Mouse (Mus musculus) CH12.LX (cell line): ENCODE results near the gene Parp4. TPM values are rescaled to one million over a fixed set of nuclear protein-coding genes. Genes with fewer than 3 reads are reported as not detected.

ENCODE experiments used
- DNase-seq: peaks from one replicate; pipeline ENCODE4 v3.0.0-alpha.2; 2013; ENCODE audit errors: extremely low read depth
- H3K27ac ChIP-seq: 2 replicates; pipeline ENCODE4 v1.5.1; 2012; ENCODE audit warnings: low read depth, mild to moderate bottlenecking, control low read depth, moderate library complexity; ENCODE audit not compliant: insufficient read depth
- H3K27me3 ChIP-seq: replicated peaks from 2 replicates; pipeline ENCODE3; 2012; ENCODE audit warnings: inconsistent platforms
- H3K36me3 ChIP-seq, 2 experiments: replicated peaks in 1 of 2; 2 replicates each; pipeline versions ENCODE3 to v1.6.1; 2012; ENCODE audit warnings: inconsistent platforms in 1 of 2, low read length in 1 of 2, mild to moderate bottlenecking in 1 of 2, mixed read lengths in 1 of 2, moderate library complexity in 1 of 2; ENCODE audit not compliant: control insufficient read depth in 1 of 2, insufficient read depth in 1 of 2
- H3K4me1 ChIP-seq, 2 experiments: 2 replicates each; pipeline ENCODE4 v1.6.1; 2012; ENCODE audit warnings: inconsistent platforms in 1 of 2, moderate library complexity in 1 of 2; ENCODE audit not compliant: insufficient read depth in 2 of 2, control insufficient read depth in 1 of 2
- H3K4me2 ChIP-seq: 2 replicates; pipeline ENCODE4 v1.6.1; 2012; ENCODE audit warnings: low read depth, mild to moderate bottlenecking, control low read depth; ENCODE audit not compliant: poor library complexity, insufficient read depth, severe bottlenecking
- H3K4me3 ChIP-seq, 3 experiments: fragments of 150-350 bp in 1 of 3; sonication (generic) in 1 of 3; replicated peaks in 1 of 3; 2 replicates each; pipeline versions ENCODE3 to v1.5.1; 2011 to 2012; ENCODE audit warnings: low read depth in 2 of 3, low read length in 2 of 3, mild to moderate bottlenecking in 2 of 3, moderate library complexity in 2 of 3, control low read depth in 1 of 3, improper control_type of control experiment in 1 of 3, inconsistent platforms in 1 of 3, mixed read lengths in 1 of 3; ENCODE audit not compliant: poor library complexity in 1 of 3
- H3K79me2 ChIP-seq: replicated peaks from 2 replicates; pipeline ENCODE4 v1.6.1; 2012; ENCODE audit warnings: mild to moderate bottlenecking, moderate library complexity; ENCODE audit not compliant: control insufficient read depth, poor library complexity, insufficient read depth, severe bottlenecking; ENCODE audit errors: extremely low read depth
- H3K9ac ChIP-seq: 2 replicates; pipeline ENCODE4 v1.6.1; 2012; ENCODE audit warnings: low read depth, mild to moderate bottlenecking, control low read depth, moderate library complexity; ENCODE audit not compliant: insufficient read depth
- H3K9me3 ChIP-seq: replicated peaks from 2 replicates; pipeline ENCODE3; 2012; ENCODE audit warnings: low read length, inconsistent platforms, mixed read lengths
- BHLHE40 ChIP-seq: IDR thresholded peaks from 2 replicates; pipeline ENCODE4 v1.6.1; 2011; ENCODE audit warnings: mild to moderate bottlenecking, low read depth, low read length, improper control_type of control experiment
- CHD1 ChIP-seq: IDR thresholded peaks from 2 replicates; pipeline ENCODE4 v1.6.1; 2012; ENCODE audit warnings: low read depth, low read length, improper control_type of control experiment, inconsistent platforms
- ELF1 ChIP-seq: IDR thresholded peaks from 2 replicates; pipeline ENCODE4 v1.6.1; 2014; ENCODE audit warnings: low read depth, mild to moderate bottlenecking, inconsistent platforms, low read length, improper control_type of control experiment
- ETS1 ChIP-seq: conservative IDR thresholded peaks from 2 replicates; pipeline ENCODE4 v1.6.1; 2012; ENCODE audit warnings: low read depth, mild to moderate bottlenecking, inconsistent platforms, low read length, improper control_type of control experiment, moderate library complexity
- GABPA ChIP-seq: IDR thresholded peaks from 2 replicates; pipeline ENCODE4 v1.6.1; 2012; ENCODE audit warnings: low read depth, low read length, improper control_type of control experiment, inconsistent platforms; ENCODE audit not compliant: insufficient replicate concordance
- IRF4 ChIP-seq: IDR thresholded peaks from 2 replicates; pipeline ENCODE4 v1.6.1; 2014; ENCODE audit warnings: low read depth, mild to moderate bottlenecking, inconsistent platforms, low read length, improper control_type of control experiment
- JUN ChIP-seq: IDR thresholded peaks from 2 replicates; pipeline ENCODE4 v1.6.1; 2011; ENCODE audit warnings: low read depth, mild to moderate bottlenecking, low read length, improper control_type of control experiment, moderate library complexity; ENCODE audit not compliant: insufficient read depth
- KAT2A ChIP-seq: IDR thresholded peaks from 2 replicates; pipeline ENCODE4 v1.6.1; 2012; ENCODE audit warnings: low read length, improper control_type of control experiment, inconsistent platforms; ENCODE audit not compliant: insufficient replicate concordance
- MAFK ChIP-seq: IDR thresholded peaks from 2 replicates; pipeline ENCODE4 v1.6.1; 2011; ENCODE audit warnings: low read length, improper control_type of control experiment; ENCODE audit not compliant: insufficient replicate concordance
- MAX ChIP-seq: IDR thresholded peaks from 2 replicates; pipeline ENCODE4 v1.6.1; 2011; ENCODE audit warnings: low read length, improper control_type of control experiment
- MAZ ChIP-seq: IDR thresholded peaks from 2 replicates; pipeline ENCODE4 v1.6.1; 2012; ENCODE audit warnings: low read depth, mild to moderate bottlenecking, inconsistent platforms, low read length, improper control_type of control experiment, moderate library complexity
- MEF2A ChIP-seq: IDR thresholded peaks from 2 replicates; pipeline ENCODE4 v1.6.1; 2014; ENCODE audit warnings: low read depth, mild to moderate bottlenecking, inconsistent platforms, low read length, improper control_type of control experiment, borderline replicate concordance
- MYC ChIP-seq: IDR thresholded peaks from 2 replicates; pipeline ENCODE4 v1.6.1; 2011; ENCODE audit warnings: low read depth, mild to moderate bottlenecking, improper control_type of control experiment, low read length
- NELFE ChIP-seq: IDR thresholded peaks from 2 replicates; pipeline ENCODE4 v1.6.1; 2011; ENCODE audit warnings: low read depth, low read length, improper control_type of control experiment
- NRF1 ChIP-seq: IDR thresholded peaks from 2 replicates; pipeline ENCODE4 v1.6.1; 2014; ENCODE audit warnings: low read depth, mild to moderate bottlenecking, inconsistent platforms, low read length, improper control_type of control experiment, moderate library complexity
- POLR2A ChIP-seq: IDR thresholded peaks from 2 replicates; pipeline ENCODE4 v1.6.1; 2011; ENCODE audit warnings: low read depth, mild to moderate bottlenecking, improper control_type of control experiment, low read length
- POLR2AphosphoS2 ChIP-seq: IDR thresholded peaks from 2 replicates; pipeline ENCODE4 v1.6.1; 2011; ENCODE audit warnings: low read depth, low read length, improper control_type of control experiment
- RAD21 ChIP-seq: IDR thresholded peaks from 2 replicates; pipeline ENCODE4 v1.6.1; 2011; ENCODE audit warnings: low read depth, mild to moderate bottlenecking, low read length, improper control_type of control experiment, moderate library complexity
- RCOR1 ChIP-seq: conservative IDR thresholded peaks from 2 replicates; pipeline ENCODE4 v1.6.1; 2012; ENCODE audit warnings: low read depth, mild to moderate bottlenecking, inconsistent platforms, low read length, improper control_type of control experiment
- SIN3A ChIP-seq: IDR thresholded peaks from 2 replicates; pipeline ENCODE4 v1.6.1; 2012; ENCODE audit warnings: low read length, improper control_type of control experiment, inconsistent platforms
- TCF12 ChIP-seq: IDR thresholded peaks from 2 replicates; pipeline ENCODE4 v1.6.1; 2014; ENCODE audit warnings: low read depth, mild to moderate bottlenecking, inconsistent platforms, low read length, improper control_type of control experiment
- UBTF ChIP-seq: IDR thresholded peaks from 2 replicates; pipeline ENCODE4 v1.6.1; 2012; ENCODE audit warnings: low read depth, mild to moderate bottlenecking, inconsistent platforms, low read length, improper control_type of control experiment, moderate library complexity
- USF1 ChIP-seq: IDR thresholded peaks from 2 replicates; pipeline ENCODE4 v1.6.1; 2014; ENCODE audit warnings: low read depth, mild to moderate bottlenecking, inconsistent platforms, low read length, improper control_type of control experiment
- USF2 ChIP-seq: conservative IDR thresholded peaks from 2 replicates; pipeline ENCODE4 v1.6.1; 2011; ENCODE audit warnings: low read depth, low read length, improper control_type of control experiment
- ZKSCAN1 ChIP-seq: IDR thresholded peaks from 2 replicates; pipeline ENCODE4 v1.6.1; 2012; ENCODE audit warnings: low read depth, inconsistent platforms, low read length, improper control_type of control experiment, borderline replicate concordance
- ZMIZ1 ChIP-seq: IDR thresholded peaks from 2 replicates; pipeline ENCODE4 v1.6.1; 2012; ENCODE audit warnings: low read depth, mild to moderate bottlenecking, inconsistent platforms, low read length, improper control_type of control experiment
- ZNF384 ChIP-seq: IDR thresholded peaks from 2 replicates; pipeline ENCODE4 v1.6.1; 2012; ENCODE audit warnings: low read depth, low read length, improper control_type of control experiment, inconsistent platforms
- dilution Hi-C: fragments of 300-500 bp; cut with MboI; formaldehyde crosslinking; loops from 2 replicates; pipeline ENCODE4 v1.14.3; 2020; ENCODE audit warnings: low sequenced_read_pairs; ENCODE audit not compliant: extremely low pct_unique_long_range_greater_than_20kb, extremely low pct_ligation_motif_present
- in situ Hi-C: fragments of 300-500 bp; cut with MboI; formaldehyde crosslinking; loops from 3 replicates; pipeline ENCODE4 v1.14.3; 2019; ENCODE audit warnings: low sequenced_read_pairs, low pct_ligation_motif_present, low pct_unique_long_range_greater_than_20kb, mixed read lengths
- polyA plus RNA-seq: library from polyadenylated mRNA; unstranded; fragments of >175 nt; gene quantifications from 2 replicates; pipeline ENCODE4 v1.2.1, GENCODE M21; 2012; ENCODE audit warnings: low read depth; ENCODE audit not compliant: insufficient read length
- total RNA-seq, 2 experiments: library from RNA; depleted of rRNA; stranded (reverse); fragments of 300-350 nt in 1 of 2; fragments of >200 nt in 1 of 2; gene quantifications; 2 replicates each; pipeline ENCODE4 v1.2.3; 2012 to 2014

Parp4 gene
- total and polyA plus RNA-seq, 3 experiments: 6.1 to 13.0 (median 10.2) TPM

DNA sequence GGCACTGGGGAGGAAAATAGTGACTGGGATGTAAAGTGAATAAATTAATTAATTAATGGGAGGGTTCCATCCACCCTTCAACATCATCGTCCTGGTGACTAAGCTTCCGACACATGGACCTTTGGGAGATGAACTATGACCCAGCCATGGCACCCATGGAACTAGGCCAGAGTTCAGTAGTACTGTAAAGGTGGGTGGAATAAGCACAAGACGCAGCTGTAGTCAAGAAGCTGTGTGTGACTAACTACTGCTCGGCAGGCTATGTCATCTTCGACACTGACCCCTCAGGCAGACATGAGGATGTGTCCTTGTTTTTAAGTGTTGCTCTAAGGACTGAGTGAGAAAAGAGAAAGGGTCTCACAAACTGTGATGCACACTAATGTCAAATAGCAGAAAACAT is 29.0 kb downstream of the Parp4 start:
- no peak overlapping the region for H3K27ac ChIP-seq
- peaks cover 54 to 83% of the 10 kb centered on the region in 2 experiments for H3K36me3 ChIP-seq
- H3K4me1 ChIP-seq: no peaks in the 10 kb centered on the region; a peak in 1 of 4 replicates
- in situ Hi-C loops (no loop called here), dilution Hi-C loops (no loop called here)
- no peaks in the 10 kb centered on the region for H3K79me2 ChIP-seq
- H3K4me2 ChIP-seq: no peak overlapping the region
- H3K9me3 ChIP-seq: no peaks in the 10 kb centered on the region
- no peaks in the 10 kb centered on the region for H3K27me3 ChIP-seq
- H3K9ac ChIP-seq: no peak overlapping the region
- H3K4me3 ChIP-seq: no peak overlapping the region
- DNase-seq: no peak
- TF ChIP-seq USF2: no peak
- no peak for TF ChIP-seq IRF4
- TF ChIP-seq MAFK: no peak
- no peak for TF ChIP-seq UBTF
- no peak for TF ChIP-seq ZMIZ1
- TF ChIP-seq RAD21: no peak
- TF ChIP-seq MAX: no peak
- no peak for TF ChIP-seq SIN3A
- TF ChIP-seq MEF2A: no peak
- TF ChIP-seq RCOR1: no peak
- TF ChIP-seq ETS1: no peak
- no peak for TF ChIP-seq TCF12
- no peak for TF ChIP-seq BHLHE40
- no peak for TF ChIP-seq MAZ
- TF ChIP-seq ZKSCAN1: no peak
- no peak for TF ChIP-seq CHD1
- TF ChIP-seq NELFE: no peak
- TF ChIP-seq ZNF384: no peak
- TF ChIP-seq GABPA: no peak
- no peak for TF ChIP-seq POLR2A
- TF ChIP-seq, all 38 proteins: peak for 0

DNA sequence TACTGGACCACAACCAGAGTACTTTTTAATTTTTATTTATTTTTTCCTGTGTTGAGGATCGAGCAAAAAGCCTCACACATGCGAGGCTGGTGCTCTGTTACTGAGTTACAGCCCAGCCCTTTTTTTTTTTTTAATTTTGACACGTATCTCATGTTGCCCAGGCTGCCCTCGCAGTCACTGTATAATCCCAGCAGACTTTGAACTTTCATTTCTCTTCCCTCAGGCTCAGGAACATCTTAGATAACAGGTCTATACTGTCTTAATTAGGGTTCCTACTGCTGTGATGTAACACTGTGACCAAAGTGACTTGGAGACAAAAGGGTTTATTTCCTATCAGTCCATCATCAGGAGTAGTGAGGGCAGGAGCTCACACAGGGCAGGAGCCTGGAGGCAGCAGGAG is 29.7 kb downstream of the Parp4 start:
- Histone ChIP-seq H3K27ac (no peak overlapping the region), H3K4me2 (no peak overlapping the region), H3K27me3 (no peaks in the 10 kb centered on the region), H3K36me3 (peaks cover 52 to 85% of the 10 kb centered on the region in 2 experiments), H3K9ac (no peak overlapping the region), H3K9me3 (no peaks in the 10 kb centered on the region), H3K79me2 (no peaks in the 10 kb centered on the region), H3K4me1 (no peaks in the 10 kb centered on the region; a peak in 1 of 4 replicates), H3K4me3 (no peak overlapping the region)
- in situ Hi-C loops: no loop called here
- no peak for DNase-seq
- dilution Hi-C loops: no loop called here
- no peak for TF ChIP-seq NRF1
- no peak for TF ChIP-seq RAD21
- TF ChIP-seq POLR2AphosphoS2: no peak
- TF ChIP-seq JUN: no peak
- no peak for TF ChIP-seq ELF1
- no peak for TF ChIP-seq NELFE
- TF ChIP-seq GABPA: no peak
- no peak for TF ChIP-seq USF1
- no peak for TF ChIP-seq ZKSCAN1
- no peak for TF ChIP-seq MYC
- TF ChIP-seq ETS1: no peak
- no peak for TF ChIP-seq KAT2A
- no peak for TF ChIP-seq USF2
- TF ChIP-seq CHD1: no peak
- TF ChIP-seq ZMIZ1: no peak
- TF ChIP-seq, all 38 proteins: peak for 0
